Mouse (Mus musculus) liver, embryonic 14.5 days (tissue): ENCODE results near the gene Gpx3. TPM values are rescaled to one million over a fixed set of nuclear protein-coding genes. Genes with fewer than 3 reads are reported as not detected.

Experiments
- ATAC-seq: fragments of 200-750 bp; cut with Nextera tagmentation; 2 replicates; pipeline ENCODE4 v1.8.0; 2017; ENCODE audit warnings: moderate number of reproducible peaks, mild to moderate bottlenecking, moderate library complexity; ENCODE audit not compliant: insufficient read depth
- DNase-seq, 3 experiments: peaks; one replicate each; pipeline ENCODE4 v3.0.0-alpha.2; 2012 to 2013; ENCODE audit warnings: low read depth in 3 of 3, low spot score in 3 of 3
- H3K27ac ChIP-seq: fragments of 300-500 bp; sonication (generic); 2 replicates; pipeline ENCODE4 v1.5.1; 2014; ENCODE audit warnings: moderate library complexity, mild to moderate bottlenecking, control low read depth, inconsistent platforms
- H3K27me3 ChIP-seq: fragments of 300-500 bp; sonication (generic); 2 replicates; pipeline ENCODE4 v1.6.1; 2014; ENCODE audit warnings: mild to moderate bottlenecking, low read length, moderate library complexity; ENCODE audit not compliant: control insufficient read depth, insufficient read depth
- H3K36me3 ChIP-seq: fragments of 300-500 bp; sonication (generic); replicated peaks from 2 replicates; pipeline ENCODE4 v1.6.1; 2014; ENCODE audit warnings: low read depth; ENCODE audit not compliant: control insufficient read depth, insufficient read depth
- H3K4me1 ChIP-seq, 2 experiments: fragments of 200-500 bp in 1 of 2; fragments of 300-500 bp in 1 of 2; sonication (generic) in 1 of 2; replicated peaks; 2 replicates each; pipeline ENCODE4 v1.6.1; 2012 to 2014; ENCODE audit warnings: antibody characterized with exemption in 1 of 2, inconsistent platforms in 1 of 2, low read length in 1 of 2; ENCODE audit not compliant: control insufficient read depth in 2 of 2, insufficient read depth in 2 of 2
- H3K4me2 ChIP-seq: fragments of 300-500 bp; sonication (generic); 2 replicates; pipeline ENCODE4 v1.6.1; 2014; ENCODE audit warnings: low read depth, mild to moderate bottlenecking, control low read depth, moderate library complexity
- H3K4me3 ChIP-seq, 2 experiments: fragments of 200-500 bp in 1 of 2; fragments of 300-500 bp in 1 of 2; sonication (generic) in 1 of 2; 2 replicates each; pipeline ENCODE4 v1.5.1; 2012 to 2014; ENCODE audit warnings: low read depth in 2 of 2, low read length in 2 of 2, mild to moderate bottlenecking in 2 of 2, control low read depth in 1 of 2, inconsistent platforms in 1 of 2, moderate library complexity in 1 of 2; ENCODE audit not compliant: insufficient read depth in 1 of 2
- H3K9ac ChIP-seq: fragments of 300-500 bp; sonication (generic); replicated peaks from 2 replicates; pipeline ENCODE4 v1.6.1; 2014; ENCODE audit warnings: mild to moderate bottlenecking, control low read depth, moderate library complexity
- H3K9me3 ChIP-seq: fragments of 300-500 bp; sonication (generic); 2 replicates; pipeline ENCODE4 v1.6.1; 2016; ENCODE audit warnings: low read length, mixed read lengths; ENCODE audit not compliant: control insufficient read depth
- CTCF ChIP-seq: IDR thresholded peaks from 2 replicates; pipeline ENCODE4 v1.5.1; 2016; ENCODE audit warnings: antibody characterized with exemption, low read depth, control low read depth
- EP300 ChIP-seq: IDR thresholded peaks from 2 replicates; pipeline ENCODE4 v1.6.1; 2016; ENCODE audit warnings: antibody characterized with exemption, low read depth
- WGBS: fragments of 180-500 bp; shearing (Covaris S2); extraction: QIAGEN DNeasy Blood & Tissue Kit; methylation state at CpG from one replicate; pipeline ENCODE4 v1.1.7; 2014; ENCODE audit not compliant: insufficient replicate concordance; 5-methylcytosine and 5-hydroxymethylcytosine counted together
- polyA plus RNA-seq, 2 experiments: library from polyadenylated mRNA; depleted of rRNA in 1 of 2; stranded (reverse) in 1 of 2; unstranded in 1 of 2; fragments of >200 nt; fragmentation: Nextera tagmentation in 1 of 2; extraction: Ambion mirVana in 1 of 2; gene quantifications; 2 replicates each; pipeline versions ENCODE4 v1.2.1 to v1.2.3; 2012 to 2014

The Gpx3 gene
- polyA plus RNA-seq, 2 experiments: 8.3 to 27.0 TPM

DNA sequence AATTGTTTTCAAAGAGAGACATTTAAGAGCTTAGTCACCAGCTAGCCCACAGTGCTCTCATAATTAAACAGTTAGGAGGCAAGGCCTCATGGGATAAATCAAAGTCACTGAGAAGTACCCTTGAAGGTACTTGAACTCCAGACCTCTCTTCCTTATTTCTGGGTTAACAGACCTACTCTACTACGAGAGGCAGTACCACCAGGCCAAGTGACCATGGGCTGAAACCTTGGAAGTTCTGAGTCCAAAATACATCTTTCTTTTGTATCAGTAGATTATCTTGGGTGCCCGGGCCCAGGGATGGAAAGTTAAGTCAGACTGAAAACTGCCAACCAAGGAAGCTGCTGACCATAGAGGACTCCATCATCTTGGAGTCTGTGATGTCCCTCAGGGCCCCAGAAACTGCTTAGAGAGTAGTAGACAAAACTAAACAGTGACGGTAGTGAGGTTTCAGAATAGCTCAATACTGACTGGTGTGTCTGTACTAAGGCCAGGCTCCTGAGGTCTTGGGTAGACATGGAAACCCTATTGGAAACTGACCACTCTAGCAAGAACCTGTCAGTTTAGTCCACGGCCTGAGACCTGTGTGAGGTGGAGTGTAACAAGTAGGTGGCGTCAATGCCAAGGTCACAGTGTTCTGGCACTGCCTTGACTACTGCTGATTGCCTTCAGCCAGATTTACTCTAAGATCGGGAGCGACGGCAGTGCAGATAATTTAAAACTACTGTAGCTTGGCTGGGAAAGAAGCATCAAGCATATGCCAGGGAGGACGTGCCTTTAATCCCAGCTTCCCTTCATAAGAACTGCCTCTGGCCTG, 10.5 kb downstream of the Gpx3 start:
- H3K27me3 ChIP-seq: no peaks in the 10 kb centered on the region
- no peak overlapping the region for H3K4me2 ChIP-seq
- H3K36me3 ChIP-seq: no peaks in the 10 kb centered on the region
- no peak overlapping the region for H3K4me3 ChIP-seq
- TF ChIP-seq CTCF (no peak), EP300 (no peak)
- DNase-seq (no peak), ATAC-seq (no peak)
- no peaks in the 10 kb centered on the region for H3K4me1 ChIP-seq
- WGBS: 71% methylated on average over 9 of the region's 9 CpGs
- no peak overlapping the region for H3K27ac ChIP-seq
- H3K9ac ChIP-seq: no peak overlapping the region
- H3K9me3 ChIP-seq: no peaks in the 10 kb centered on the region

- WGBS: 68% methylated on average over 5 of the region's 5 CpGs
- DNase-seq: no peak
- Histone ChIP-seq H3K9me3 (no peaks in the 10 kb centered on the region), H3K4me2 (no peak overlapping the region), H3K4me1 (no peaks in the 10 kb centered on the region), H3K27ac (no peak overlapping the region), H3K4me3 (no peak overlapping the region), H3K36me3 (peaks cover 3% of the 10 kb centered on the region; the same call in 1 of the 2 replicates), H3K9ac (no peak overlapping the region), H3K27me3 (no peaks in the 10 kb centered on the region)
- no peak for TF ChIP-seq CTCF
- no peak for TF ChIP-seq EP300
- no peak for ATAC-seq
These were observed 11.6 kb downstream of the Gpx3 start for GRCm38 (mm10) chr11:54913841-54914240.

- WGBS: 83% methylated on average over 7 of the region's 7 CpGs
- Histone ChIP-seq H3K36me3 (peaks cover 3% of the 10 kb centered on the region; the same call in 1 of the 2 replicates), H3K27me3 (no peaks in the 10 kb centered on the region), H3K27ac (no peak overlapping the region), H3K4me2 (no peak overlapping the region), H3K9ac (no peak overlapping the region), H3K9me3 (no peaks in the 10 kb centered on the region), H3K4me3 (no peak overlapping the region), H3K4me1 (no peaks in the 10 kb centered on the region; a peak in 1 of 4 replicates)
- no peak for TF ChIP-seq CTCF
- no peak for TF ChIP-seq EP300
- no peak for DNase-seq
- no peak for ATAC-seq
These were observed 15.2 kb downstream of the Gpx3 start for GRCm38 (mm10) chr11:54917461-54917860.

GRCm38 (mm10) chr11:54918273-54918672, 16.0 kb downstream of the Gpx3 start:
- H3K27ac ChIP-seq: no peak overlapping the region
- no peak for ATAC-seq
- H3K9ac ChIP-seq: no peak overlapping the region
- H3K36me3 ChIP-seq: peaks cover 3% of the 10 kb centered on the region; the same call in 1 of the 2 replicates
- H3K4me3 ChIP-seq: no peak overlapping the region
- no peaks in the 10 kb centered on the region; a peak in 1 of 4 replicates for H3K4me1 ChIP-seq
- 72% methylated on average over 4 of the region's 4 CpGs for WGBS
- H3K4me2 ChIP-seq: no peak overlapping the region
- no peaks in the 10 kb centered on the region for H3K9me3 ChIP-seq
- no peak for DNase-seq
- H3K27me3 ChIP-seq: no peaks in the 10 kb centered on the region
- TF ChIP-seq EP300 (no peak), CTCF (peak; percentile 76)

- peaks cover 3% of the 10 kb centered on the region; the same call in 1 of the 2 replicates for H3K36me3 ChIP-seq
- no peak overlapping the region for H3K4me2 ChIP-seq
- H3K27ac ChIP-seq: no peak overlapping the region
- H3K9ac ChIP-seq: no peak overlapping the region
- H3K4me1 ChIP-seq: no peaks in the 10 kb centered on the region; a peak in 1 of 4 replicates
- WGBS: 80% methylated on average over 11 of the region's 11 CpGs
- H3K27me3 ChIP-seq: no peaks in the 10 kb centered on the region
- no peak for ATAC-seq
- no peak for DNase-seq
- TF ChIP-seq CTCF: no peak
- TF ChIP-seq EP300: no peak
- H3K9me3 ChIP-seq: no peaks in the 10 kb centered on the region
- H3K4me3 ChIP-seq: no peak overlapping the region
These were observed 18.1 kb downstream of the Gpx3 start for GRCm38 (mm10) chr11:54920127-54920972.
